Mouse (Mus musculus) kidney, adult 2 months (tissue): Measurements from ENCODE around the gene Lsmem1. TPM values are rescaled to one million over a fixed set of nuclear protein-coding genes. Genes with fewer than 3 reads are reported as not detected.

ENCODE experiments used
- DNase-seq: peaks from one replicate; pipeline ENCODE4 v3.0.0; 2021
- H3K27ac ChIP-seq: fragments of 200-500 bp; 2 replicates; pipeline ENCODE4 v1.5.1; 2012; ENCODE audit warnings: low read depth, low read length, control low read depth, inconsistent platforms; ENCODE audit not compliant: insufficient read depth
- H3K27me3 ChIP-seq: fragments of 200-500 bp; replicated peaks from 2 replicates; pipeline ENCODE4 v1.6.1; 2012; ENCODE audit warnings: mild to moderate bottlenecking, moderate library complexity, low read length, inconsistent platforms; ENCODE audit not compliant: control insufficient read depth, insufficient read depth
- H3K36me3 ChIP-seq: fragments of 200-500 bp; 2 replicates; pipeline ENCODE4 v1.6.1; 2012; ENCODE audit warnings: mild to moderate bottlenecking, moderate library complexity, low read length, inconsistent platforms; ENCODE audit not compliant: control insufficient read depth, insufficient read depth
- H3K4me1 ChIP-seq: fragments of 200-500 bp; 2 replicates; pipeline ENCODE4 v1.6.1; 2011; ENCODE audit warnings: low read length; ENCODE audit not compliant: control insufficient read depth, insufficient read depth
- H3K4me3 ChIP-seq: fragments of 200-500 bp; 2 replicates; pipeline ENCODE4 v1.5.1; 2011; ENCODE audit warnings: mild to moderate bottlenecking, low read depth, low read length, control low read depth; ENCODE audit not compliant: insufficient read depth
- CTCF ChIP-seq: fragments of 200-500 bp; conservative IDR thresholded peaks from 2 replicates; pipeline ENCODE4 v1.5.1; 2011; ENCODE audit warnings: low read depth, mild to moderate bottlenecking, control low read depth, low read length, moderate library complexity, mixed read lengths; ENCODE audit not compliant: insufficient read depth, insufficient read length
- POLR2A ChIP-seq: fragments of 200-500 bp; IDR thresholded peaks from one replicate; pipeline ENCODE4 v1.6.1; 2011; ENCODE audit warnings: low read depth, low read length, control low read depth
- WGBS: fragments of 180-500 bp; shearing (Covaris S2); methylation state at CpG from one replicate; pipeline ENCODE4 v1.1.7; 2018; 5-methylcytosine and 5-hydroxymethylcytosine counted together
- polyA plus RNA-seq: library from polyadenylated mRNA; depleted of rRNA; stranded (reverse); fragments of >200 nt; gene quantifications from 2 replicates; pipeline ENCODE4 v1.2.3, GENCODE M21; 2012

Gene Lsmem1
- polyA plus RNA-seq, 1 experiment = 0.20 TPM

DNA sequence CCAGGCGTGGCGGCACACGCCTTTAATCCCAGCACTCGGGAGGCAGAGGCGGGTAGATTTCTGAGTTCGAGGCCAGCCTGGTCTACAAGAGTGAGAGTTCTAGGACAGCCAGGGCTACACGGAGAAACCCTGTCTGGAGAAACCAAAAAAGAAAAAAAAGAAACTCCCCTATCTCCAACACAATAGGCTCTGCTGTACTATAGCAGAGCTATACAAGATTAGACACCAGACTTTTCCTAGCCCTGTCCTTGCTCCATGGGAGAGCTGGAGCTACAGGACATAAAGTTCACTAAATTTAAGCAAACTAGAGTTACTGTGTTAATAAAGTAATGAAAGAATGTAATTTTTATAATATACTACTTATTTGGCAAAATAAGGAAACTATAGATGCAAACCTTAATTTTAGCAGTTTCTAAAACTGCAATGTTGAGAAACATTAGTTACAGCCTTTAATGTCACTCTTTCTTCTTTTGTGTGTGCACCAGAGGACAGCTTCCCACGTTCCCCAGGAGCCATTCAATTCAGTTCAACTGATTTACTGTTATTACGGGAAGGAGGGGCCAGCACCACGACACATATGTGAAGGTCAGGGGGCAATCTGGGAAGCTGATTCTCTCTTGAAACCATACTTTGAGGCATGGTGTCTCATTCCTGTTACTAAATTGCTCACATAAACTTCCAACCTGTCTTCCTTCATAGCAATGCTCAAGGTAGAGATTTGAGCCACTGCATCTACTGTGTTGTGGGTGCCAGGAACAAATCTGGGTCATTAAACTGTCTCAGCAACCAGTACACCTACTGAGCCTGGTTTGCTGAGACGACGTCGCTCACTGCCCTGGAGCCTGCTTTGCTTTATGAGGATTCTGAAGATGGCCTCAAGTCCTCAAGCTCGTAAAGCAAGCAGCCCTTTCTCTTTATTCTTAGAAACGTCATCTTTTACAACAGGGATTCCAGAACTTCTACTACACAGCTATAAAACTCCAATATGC, 15.9 kb upstream of the Lsmem1 start:
- TF ChIP-seq CTCF (no peak), POLR2A (no peak)
- 83% methylated on average over 15 of the region's 15 CpGs for WGBS
- Histone ChIP-seq H3K27me3 (no peaks in the 10 kb centered on the region), H3K27ac (no peak overlapping the region), H3K4me1 (peaks cover 8% of the 10 kb centered on the region), H3K36me3 (peaks cover 19% of the 10 kb centered on the region), H3K4me3 (no peak overlapping the region)
- no peak for DNase-seq

DNA sequence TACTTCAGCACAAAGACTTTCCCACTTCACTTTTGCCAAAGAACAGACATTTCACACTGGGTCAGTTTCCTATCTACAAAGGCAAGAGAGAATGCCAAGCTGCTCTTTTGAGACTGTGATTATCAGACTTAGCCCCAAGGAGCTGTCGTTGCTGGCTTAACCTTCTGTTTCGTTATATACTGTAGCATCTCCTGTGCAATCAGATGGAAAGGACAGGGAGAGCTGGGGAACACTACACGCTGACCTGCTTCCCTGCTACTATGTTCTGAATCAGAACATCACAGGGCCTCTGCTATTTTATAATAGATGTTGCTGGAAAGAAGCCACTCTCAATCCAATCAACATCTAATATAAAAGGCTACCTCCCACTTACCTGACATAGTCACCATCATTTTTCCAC, 9.8 kb upstream of the Lsmem1 start:
- 64% methylated on average over 3 of the region's 3 CpGs for WGBS
- Histone ChIP-seq H3K27me3 (no peaks in the 10 kb centered on the region), H3K4me1 (no peaks in the 10 kb centered on the region), H3K27ac (no peak overlapping the region), H3K36me3 (peaks cover 22% of the 10 kb centered on the region), H3K4me3 (no peak overlapping the region)
- no peak for DNase-seq
- TF ChIP-seq CTCF (no peak), POLR2A (no peak)

DNA sequence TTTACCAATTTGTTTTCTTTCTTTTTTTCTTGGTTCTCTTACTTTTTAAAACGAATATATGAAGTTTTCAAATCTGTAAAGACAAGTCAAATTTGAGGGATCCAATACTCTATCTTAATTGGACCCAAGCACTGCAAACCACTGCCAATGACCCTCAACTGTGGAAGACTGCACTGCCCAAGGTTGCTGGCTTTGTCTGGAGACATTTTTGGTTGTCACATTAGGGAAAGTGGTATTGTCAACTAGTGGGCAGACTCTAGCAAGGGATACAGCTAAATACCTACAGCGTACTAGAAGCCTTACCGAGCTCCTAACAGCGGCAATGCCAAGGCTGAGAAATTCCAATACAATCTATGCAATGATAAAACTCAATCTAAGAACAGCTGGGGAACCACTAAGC, 8.6 kb upstream of the Lsmem1 start:
- DNase-seq = no peak
- no peak overlapping the region for H3K27ac ChIP-seq
- peaks cover 17% of the 10 kb centered on the region for H3K36me3 ChIP-seq
- WGBS = 95% methylated on average over 4 of the region's 4 CpGs
- no peaks in the 10 kb centered on the region for H3K4me1 ChIP-seq
- H3K27me3 ChIP-seq = no peaks in the 10 kb centered on the region
- no peak overlapping the region for H3K4me3 ChIP-seq
- TF ChIP-seq CTCF (no peak), POLR2A (no peak)

DNA sequence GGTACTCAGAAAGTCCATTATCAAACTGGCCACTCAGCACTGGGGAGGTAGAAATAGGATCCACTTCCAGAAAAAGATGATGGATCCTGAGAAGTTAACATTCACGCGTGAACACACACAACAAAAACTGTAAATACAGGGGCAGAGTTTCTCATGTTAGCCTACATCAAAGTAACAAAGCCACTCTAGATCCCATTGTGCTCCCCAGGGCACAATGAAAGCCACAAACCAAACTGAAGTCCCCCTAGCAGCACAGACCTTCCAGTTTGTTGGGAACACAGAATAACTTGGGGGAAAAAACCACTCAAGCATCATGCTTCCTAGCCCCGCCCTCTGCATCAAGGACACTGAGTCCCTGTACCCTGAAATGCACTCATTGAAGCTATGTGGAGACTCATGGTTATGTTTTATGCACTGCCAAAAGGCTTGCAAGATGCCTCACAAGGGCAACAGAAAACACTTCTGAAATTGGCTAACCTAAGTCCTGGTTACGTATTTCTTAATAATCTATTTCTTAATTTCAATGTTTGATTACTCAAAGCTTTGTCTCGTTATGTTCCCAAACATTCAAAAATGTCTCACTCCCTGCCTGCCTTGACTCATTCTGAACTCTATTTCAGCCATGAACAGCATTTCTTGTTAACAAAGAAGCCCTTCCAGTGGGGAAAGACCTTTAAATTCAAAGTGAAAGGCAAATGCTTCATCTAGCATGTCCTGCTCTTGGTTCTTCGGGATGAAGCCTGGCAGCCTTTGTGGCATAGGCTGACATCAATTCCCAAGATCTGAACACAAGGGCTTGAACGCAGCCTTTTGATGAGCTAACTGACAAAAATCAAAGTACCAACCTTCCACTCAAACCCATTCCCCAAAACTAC, 3.1 kb upstream of the Lsmem1 start:
- Histone ChIP-seq H3K36me3 (peaks cover 12% of the 10 kb centered on the region), H3K4me3 (no peak overlapping the region), H3K4me1 (no peaks in the 10 kb centered on the region), H3K27me3 (no peaks in the 10 kb centered on the region), H3K27ac (no peak overlapping the region)
- no peak for TF ChIP-seq POLR2A
- TF ChIP-seq CTCF = no peak
- 92% methylated on average over 7 of the region's 7 CpGs for WGBS
- no peak for DNase-seq

DNA sequence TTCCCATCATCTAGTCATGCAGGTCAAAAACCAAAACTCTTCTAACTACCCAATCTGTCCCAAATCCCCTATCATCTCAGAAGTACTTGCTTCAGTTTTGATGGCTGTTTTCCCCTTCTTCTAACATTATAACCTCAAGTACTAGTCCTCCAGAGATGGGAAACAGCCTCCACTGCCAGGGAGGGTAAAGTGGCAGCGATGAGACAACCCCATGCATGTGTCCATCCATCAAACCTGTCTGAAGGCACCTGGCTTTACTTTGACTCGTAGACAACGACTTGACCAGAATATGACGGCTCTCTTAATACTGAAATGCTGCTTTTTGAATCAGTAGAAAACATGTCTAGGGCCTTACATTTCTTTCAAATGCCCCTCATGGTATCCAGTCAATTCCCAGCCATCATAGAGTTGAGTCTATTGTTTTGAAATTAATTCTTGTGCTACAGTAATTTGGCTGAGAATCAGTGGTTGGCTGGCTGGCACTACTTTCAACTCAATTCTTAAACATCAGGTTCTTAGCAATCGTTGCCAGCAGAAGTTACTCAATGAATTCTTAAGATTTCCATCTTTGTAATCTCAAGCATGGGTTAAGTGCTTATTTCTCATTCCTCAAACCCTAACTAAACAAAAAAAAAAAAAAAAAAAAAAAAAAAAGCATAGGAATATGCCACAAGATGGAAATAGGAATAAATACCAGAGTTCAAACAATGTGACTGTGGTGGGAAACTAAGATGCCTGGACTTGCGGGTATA, 1.4 kb upstream of the Lsmem1 start:
- H3K4me1 ChIP-seq = no peaks in the 10 kb centered on the region
- H3K27ac ChIP-seq = no peak overlapping the region
- TF ChIP-seq CTCF (no peak), POLR2A (no peak)
- H3K4me3 ChIP-seq = no peak overlapping the region
- no peak for DNase-seq
- 87% methylated on average over 6 of the region's 6 CpGs for WGBS
- no peaks in the 10 kb centered on the region for H3K27me3 ChIP-seq
- peaks cover 11% of the 10 kb centered on the region for H3K36me3 ChIP-seq

DNA sequence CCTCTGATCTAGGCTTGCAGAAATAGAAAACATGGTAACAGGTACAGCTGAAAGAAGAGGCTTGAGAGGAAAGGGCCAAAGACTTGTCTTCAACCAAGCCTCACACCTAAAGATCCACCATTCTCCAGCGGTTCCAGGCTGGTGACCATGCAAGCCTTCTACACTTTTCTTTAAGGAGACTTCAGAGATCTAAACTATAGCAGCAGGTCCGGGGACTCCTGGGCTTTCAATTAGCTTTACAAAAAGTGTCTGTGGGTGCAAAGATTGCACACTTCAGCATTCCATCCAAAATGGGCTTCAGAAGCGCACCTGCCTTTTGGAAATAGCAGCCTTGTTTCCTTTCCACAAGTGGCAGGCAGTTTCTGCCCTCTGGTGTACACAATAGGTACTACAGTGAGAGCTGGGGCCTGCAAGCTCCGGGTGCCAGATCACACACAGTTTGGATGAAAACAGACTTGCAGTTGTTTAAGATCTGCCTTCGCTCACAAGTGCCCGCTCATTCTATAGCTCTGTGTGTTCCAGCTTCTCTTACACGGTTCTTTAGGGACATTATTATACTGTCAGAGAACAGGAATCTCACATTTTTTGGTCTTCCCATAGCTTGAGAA, 609 bp upstream of the Lsmem1 start:
- H3K4me1 ChIP-seq = no peaks in the 10 kb centered on the region
- WGBS = 48% methylated on average over 7 of the region's 7 CpGs
- H3K27me3 ChIP-seq = no peaks in the 10 kb centered on the region
- TF ChIP-seq CTCF (peak; percentile 77), POLR2A (no peak)
- DNase-seq = peak; percentile 67
- no peak overlapping the region for H3K27ac ChIP-seq
- H3K4me3 ChIP-seq = no peak overlapping the region
- peaks cover 10% of the 10 kb centered on the region for H3K36me3 ChIP-seq
